Mouse (Mus musculus) left cerebral cortex, adult 2 months (tissue): ENCODE data around the gene Gbx2. TPM values are rescaled to one million over a fixed set of nuclear protein-coding genes. Genes with fewer than 3 reads are reported as not detected.

Source experiments
- DNase-seq, 2 experiments: peaks; one replicate each; pipeline ENCODE4 v3.0.0; 2021 to 2022; ENCODE audit warnings: low spot score in 2 of 2, mixed read lengths in 1 of 2; ENCODE audit errors: extremely low spot score in 1 of 2
- H3K27ac ChIP-seq: fragments of 200-600 bp; 2 replicates; pipeline ENCODE4 v1.8.1; 2022
- H3K4me3 ChIP-seq: fragments of 200-600 bp; 2 replicates; pipeline ENCODE4 v1.8.1; 2022
- CTCF ChIP-seq: fragments of 200-600 bp; IDR thresholded peaks from 2 replicates; pipeline ENCODE4 v1.8.1; 2022; ENCODE audit warnings: antibody characterized with exemption, mild to moderate bottlenecking, moderate library complexity
- intact Hi-C: fragments of 180-260 bp; cut with DNase I; formaldehyde crosslinking; loops from one replicate; pipeline ENCODE4 v1.15.1; 2025
- long read RNA-seq, 2 experiments: library from polyadenylated mRNA; stranded (forward); transcript quantifications; one replicate each; pipeline ENCODE4 v2.0.0; 2021; ENCODE audit warnings: borderline mapping rate in 2 of 2
- total RNA-seq, 2 experiments: library from RNA; stranded (reverse); gene quantifications; 2 replicates each; pipeline ENCODE4 v1.2.3; 2021

Gene Gbx2
- total RNA-seq: under 1 TPM; 0.25 to 0.56 TPM
- long read RNA-seq, experiment 1, partial matches to known transcripts: 0 of 2 reads
- long read RNA-seq, experiment 1, other reads (novel, unspliced or antisense): 0 of 2 reads
- long read RNA-seq, experiment 2, partial matches to known transcripts: 0 of 1 reads
- long read RNA-seq, experiment 2, other reads (novel, unspliced or antisense): 0 of 1 reads

DNA sequence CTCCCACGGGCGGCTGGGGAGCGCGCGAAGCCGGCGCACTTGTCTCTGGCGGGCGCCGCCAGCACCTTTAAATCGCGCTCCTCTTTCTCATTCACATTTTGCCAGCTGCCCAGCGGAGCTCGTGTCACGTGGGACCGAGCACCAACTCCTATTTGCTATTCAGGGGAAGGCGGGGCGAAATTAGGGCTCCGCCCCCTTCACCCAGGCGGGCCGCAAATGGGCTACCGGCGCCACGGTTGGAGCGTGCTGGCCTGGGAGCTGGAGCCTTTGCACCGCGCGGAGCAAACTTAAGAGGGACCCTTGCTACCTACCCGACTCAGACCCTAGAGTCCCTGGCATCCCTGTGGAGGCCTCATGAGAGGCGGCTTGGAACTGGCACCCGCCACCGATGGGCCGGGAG, at the start of gene Gbx2:
Gene Gbx2, minus strand, starts transcription at position 60 of the 400 bp plus-strand sequence.
- Histone ChIP-seq H3K4me3 (0 out of 2 replicates have a peak within 1 kb of the TSS, but pooled peaks have one; percentile 16), H3K27ac (no peak within 1 kb of the TSS)
- no peak for DNase-seq
- intact Hi-C loops: no loop called here
- TF ChIP-seq CTCF: no peak

DNA sequence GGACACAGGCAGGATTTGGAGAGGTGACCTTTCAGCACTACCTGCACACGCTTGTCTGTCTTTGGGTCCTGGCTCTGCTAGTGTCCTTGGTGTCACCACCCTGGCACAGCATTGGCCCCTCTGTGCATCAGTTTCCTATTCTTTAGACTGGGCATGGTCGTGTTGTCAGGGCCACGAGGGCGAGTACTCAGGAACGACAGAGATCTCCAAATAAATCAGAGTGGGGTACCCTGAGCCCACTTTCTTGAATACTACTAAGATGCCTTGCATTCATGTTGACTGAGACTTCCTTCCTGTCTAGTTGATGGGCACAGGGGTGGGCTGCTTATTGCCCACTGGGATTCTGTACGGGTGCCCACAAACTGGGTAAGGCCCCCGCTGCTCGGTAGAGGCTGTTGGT, 46.3 kb upstream of the Gbx2 start:
- no peak for TF ChIP-seq CTCF
- Histone ChIP-seq H3K4me3 (no peak overlapping the region), H3K27ac (no peak overlapping the region)
- no peak for DNase-seq
- intact Hi-C loops: no loop called here

DNA sequence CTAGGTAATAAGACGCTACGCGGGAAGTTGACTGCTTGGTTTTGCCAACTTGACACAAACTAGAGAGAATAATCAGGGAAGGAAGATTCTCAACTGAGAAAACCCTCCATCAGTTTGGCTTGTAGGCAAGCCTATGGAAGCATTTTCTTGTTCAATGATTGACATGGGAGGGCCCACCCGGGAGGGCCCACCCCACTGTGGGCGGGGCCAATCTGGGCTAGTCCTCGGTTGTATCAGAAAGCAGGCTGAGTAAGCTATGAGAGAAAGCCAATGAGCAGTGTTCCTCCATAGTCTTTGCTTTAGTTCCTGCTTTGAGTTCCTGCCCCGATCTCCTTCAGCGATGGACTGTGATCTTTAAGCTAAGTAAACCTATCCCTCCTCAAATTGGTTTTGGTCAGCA, 45.4 kb upstream of the Gbx2 start:
- no peak for TF ChIP-seq CTCF
- H3K4me3 ChIP-seq: no peak overlapping the region
- H3K27ac ChIP-seq: no peak overlapping the region
- DNase-seq: no peak
- intact Hi-C loops: no loop called here

DNA sequence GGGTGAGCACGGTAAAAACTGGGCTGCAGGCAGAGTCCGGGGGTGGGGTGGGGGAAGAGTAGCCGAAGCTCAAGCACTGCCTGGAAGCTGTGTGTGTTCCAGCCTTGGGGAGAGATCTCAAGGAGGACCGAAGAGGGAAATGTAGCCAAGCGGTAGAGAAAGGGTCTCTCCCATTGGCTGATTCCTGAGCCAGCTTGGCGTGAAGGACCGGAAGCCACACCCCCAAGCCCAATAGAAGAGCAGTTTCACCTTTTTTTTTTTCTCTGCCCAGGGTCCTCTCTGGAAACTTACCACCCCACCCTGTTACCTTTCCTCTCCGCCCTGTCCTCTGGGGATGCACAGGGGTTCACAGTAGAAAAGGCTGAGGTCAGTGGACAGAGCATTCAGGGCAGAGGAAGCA, 43.6 kb upstream of the Gbx2 start:
- intact Hi-C loops: no loop called here
- DNase-seq: no peak

DNA sequence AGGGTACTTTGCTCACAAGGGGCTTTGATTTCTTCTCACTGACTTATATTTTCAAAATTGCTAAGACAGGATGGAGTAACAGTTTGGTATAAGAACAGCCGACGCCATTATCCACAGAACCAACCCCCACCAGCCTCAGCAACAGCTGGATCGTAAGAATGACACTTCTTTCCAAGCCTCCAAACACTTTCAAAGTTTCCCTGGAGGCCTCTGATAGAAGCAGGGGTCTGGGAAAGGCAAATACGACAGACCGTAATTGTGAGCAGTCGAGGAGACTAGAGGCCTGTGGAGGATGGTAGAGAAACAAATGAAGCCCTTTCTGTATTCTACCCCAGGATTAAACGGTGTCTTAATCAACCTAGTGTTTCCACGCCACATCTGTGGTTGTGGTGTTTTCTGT, 40.9 kb upstream of the Gbx2 start:
- intact Hi-C loops: no loop called here
- no peak for DNase-seq
- no peak overlapping the region for H3K4me3 ChIP-seq

More for the DNA sequence above, 43.6 kb upstream of the Gbx2 start:
- no peak overlapping the region for H3K27ac ChIP-seq
- H3K4me3 ChIP-seq: no peak overlapping the region
- TF ChIP-seq CTCF: no peak

DNA sequence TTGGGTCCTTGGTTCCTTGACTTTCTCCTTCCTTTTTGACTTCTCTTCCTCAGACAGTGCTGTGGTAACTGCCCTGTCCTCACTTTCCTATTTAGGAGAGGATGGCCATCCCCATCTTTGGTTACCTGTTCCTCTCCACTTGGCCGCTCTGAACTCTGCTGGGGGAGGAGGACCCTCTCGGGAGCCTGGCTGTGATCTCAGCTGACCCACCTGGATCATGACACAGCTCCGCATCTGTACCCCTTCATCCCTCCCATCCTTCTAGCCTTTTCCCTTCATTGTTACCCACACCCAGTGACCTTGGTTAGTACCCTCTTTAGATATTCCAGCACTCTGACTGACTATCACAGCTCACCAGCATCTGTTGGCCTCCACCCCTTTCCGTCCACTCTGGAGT, 38.7 kb upstream of the Gbx2 start:
- no peak for TF ChIP-seq CTCF
- H3K27ac ChIP-seq: no peak overlapping the region
- intact Hi-C loops: no loop called here
- DNase-seq: no peak
- no peak overlapping the region for H3K4me3 ChIP-seq

More for the DNA sequence above, 40.9 kb upstream of the Gbx2 start:
- H3K27ac ChIP-seq: no peak overlapping the region
- TF ChIP-seq CTCF: no peak

DNA sequence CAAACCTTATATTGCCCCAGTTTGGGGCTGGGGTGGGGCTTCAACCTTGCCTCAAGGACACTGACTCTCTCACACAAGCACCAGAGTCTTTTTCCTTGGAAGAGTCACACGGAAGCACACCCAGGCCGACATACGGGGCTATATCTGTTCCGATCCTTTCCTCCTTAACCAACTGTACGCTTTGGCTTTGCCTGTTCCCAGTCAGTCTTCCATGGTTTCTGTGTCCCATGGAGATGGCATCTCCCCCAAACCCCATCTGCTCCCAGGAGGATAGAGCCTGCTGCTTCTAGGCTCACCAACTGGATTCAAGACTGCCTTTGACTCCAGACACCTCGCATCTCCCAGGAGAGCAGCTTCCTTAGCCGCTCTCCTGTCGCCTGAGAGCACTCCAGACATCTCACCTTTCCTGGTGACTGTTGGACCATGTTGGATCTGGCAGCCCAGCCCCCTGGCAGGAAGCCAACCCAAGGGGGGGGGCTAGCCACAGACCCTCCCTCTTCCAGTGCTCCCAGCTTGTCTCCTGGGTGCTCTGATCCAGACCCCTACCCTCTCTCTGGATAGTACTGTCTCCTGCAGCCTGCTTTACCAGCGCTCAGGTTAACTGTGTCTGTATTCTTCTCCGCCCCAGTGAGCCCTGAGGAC, 38.2 kb upstream of the Gbx2 start:
- no peak for DNase-seq
- intact Hi-C loops: no loop called here
- Histone ChIP-seq H3K4me3 (no peak overlapping the region), H3K27ac (no peak overlapping the region; the same call in 1 of the 2 replicates)
- TF ChIP-seq CTCF: no peak

DNA sequence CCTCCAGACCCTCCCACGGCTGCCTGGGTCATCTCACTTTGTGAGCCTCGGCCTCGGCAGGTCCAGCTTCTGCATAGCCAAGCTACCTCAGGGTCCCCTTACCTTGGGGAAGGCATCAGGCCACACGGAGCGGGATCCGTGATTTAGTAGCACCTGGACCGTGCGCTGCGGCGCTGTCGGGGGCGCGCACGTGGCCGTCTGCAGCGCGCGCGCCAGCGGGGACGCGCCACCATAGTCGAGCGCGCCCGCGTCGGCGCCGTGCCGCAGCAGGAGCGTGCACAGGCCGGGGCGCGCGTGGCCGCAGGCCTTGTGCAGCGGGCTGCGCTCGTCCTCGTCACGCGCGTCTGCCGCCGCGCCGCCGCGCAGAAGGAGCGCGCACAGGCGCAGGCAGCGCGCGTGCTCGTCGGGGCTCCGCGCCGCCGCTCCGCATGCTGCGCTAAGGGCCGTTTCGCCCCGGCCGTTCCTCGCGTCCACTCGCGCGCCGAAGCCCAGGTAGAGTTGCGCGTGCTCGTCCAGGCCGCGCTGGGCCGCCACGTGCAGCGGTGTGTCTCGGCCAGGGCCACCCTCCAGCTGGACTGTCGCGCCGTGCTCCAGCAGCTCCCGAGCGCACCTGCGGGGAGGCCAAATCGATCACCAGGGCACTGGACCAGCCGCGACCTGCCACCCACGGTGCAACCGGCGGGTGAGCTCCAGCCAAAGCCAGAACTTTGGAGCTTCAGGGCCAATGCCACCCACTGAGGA, 37.3 kb upstream of the Gbx2 start:
- TF ChIP-seq CTCF: no peak
- Histone ChIP-seq H3K4me3 (peak overlapping the region; percentile 57), H3K27ac (peak overlapping the region; percentile 73)
- DNase-seq: peak; percentile 63 to 69
- intact Hi-C loops: no loop called here

DNA sequence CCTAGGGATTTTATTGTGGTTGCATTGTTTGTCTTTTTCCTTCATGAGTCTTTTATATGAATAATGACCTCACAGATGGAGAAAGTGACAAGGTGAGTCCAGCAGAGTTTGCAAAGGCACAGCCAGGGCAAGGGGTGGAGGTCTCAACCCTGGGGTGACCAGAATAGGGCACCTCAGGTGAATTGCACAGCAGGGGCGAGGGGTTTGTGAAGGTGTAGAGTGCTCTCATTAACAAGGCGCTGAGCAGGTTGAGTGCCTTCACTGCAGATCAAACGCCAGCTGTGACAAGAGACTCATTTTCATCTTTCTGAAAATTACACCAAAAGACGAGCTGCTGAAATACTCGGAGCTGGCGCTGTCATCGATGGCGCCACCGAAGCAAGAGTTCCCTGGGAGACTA, 36.6 kb upstream of the Gbx2 start:
- DNase-seq: no peak
- no peak for TF ChIP-seq CTCF
- no peak overlapping the region; the same call in 1 of the 2 replicates for H3K27ac ChIP-seq
- intact Hi-C loops: no loop called here
- H3K4me3 ChIP-seq: peak overlapping the region; percentile 57

DNA sequence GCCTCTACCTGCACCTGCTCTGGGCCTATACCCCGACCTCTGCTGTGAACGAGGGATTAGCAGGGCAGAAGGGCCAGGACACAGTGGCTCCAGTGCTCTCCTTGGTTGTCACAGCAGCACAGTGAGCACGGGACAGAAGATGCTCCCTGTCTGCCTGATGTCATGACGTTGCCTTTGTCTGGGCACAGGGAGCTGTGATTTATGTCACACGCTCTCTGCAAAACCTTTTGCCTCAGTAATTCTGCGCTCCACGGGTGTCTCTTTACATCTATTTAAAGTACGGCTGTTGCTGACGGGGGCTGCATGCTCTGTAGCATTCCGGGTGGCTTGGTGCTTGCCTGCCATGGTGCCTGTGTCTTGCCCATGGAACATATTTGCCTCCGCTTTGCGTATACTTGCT, 33.4 kb upstream of the Gbx2 start:
- H3K4me3 ChIP-seq: no peak overlapping the region
- DNase-seq: no peak
- no peak overlapping the region for H3K27ac ChIP-seq
- intact Hi-C loops: no loop called here
- TF ChIP-seq CTCF: no peak

DNA sequence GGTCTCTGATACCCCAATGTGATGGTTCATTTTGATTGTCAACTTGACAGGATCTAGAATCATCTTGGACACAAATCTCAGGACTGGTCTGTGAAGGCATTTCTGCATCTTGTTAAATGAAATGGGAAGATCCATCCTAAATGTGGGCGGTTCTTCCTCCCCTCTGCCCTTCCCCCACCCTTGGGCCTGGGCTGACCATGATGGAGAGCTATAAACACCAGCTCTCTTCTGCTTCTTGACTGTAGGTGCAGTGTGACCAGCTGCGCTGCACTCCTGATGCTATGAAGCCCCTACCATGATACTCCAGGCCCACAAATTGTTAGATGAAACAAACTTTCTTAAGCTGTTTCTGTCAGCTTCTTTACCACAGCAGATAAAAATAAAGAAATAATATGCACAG, 32.3 kb upstream of the Gbx2 start:
- intact Hi-C loops: no loop called here
- Histone ChIP-seq H3K27ac (no peak overlapping the region), H3K4me3 (no peak overlapping the region)
- DNase-seq: no peak
- no peak for TF ChIP-seq CTCF

DNA sequence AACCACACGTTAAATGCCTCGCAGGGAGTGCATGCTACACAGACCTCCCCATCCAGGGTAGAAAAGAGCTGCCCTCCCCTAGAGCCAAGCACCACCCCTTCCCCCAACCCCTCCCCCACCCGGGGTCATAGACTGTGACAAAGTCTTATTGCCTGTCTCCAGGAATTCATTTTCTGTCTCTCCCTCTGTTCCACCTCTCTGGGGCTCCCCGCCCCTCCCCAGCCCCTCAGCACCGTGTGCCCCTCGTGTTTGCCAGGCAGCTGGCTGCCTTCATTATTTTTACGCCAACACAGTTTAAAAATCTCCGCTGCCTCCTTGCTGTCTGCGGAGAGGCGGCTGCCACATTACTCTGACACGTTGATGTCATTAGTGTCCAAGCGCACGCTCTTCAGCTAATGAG, 31.1 kb upstream of the Gbx2 start:
- intact Hi-C loops: no loop called here
- no peak for DNase-seq
- no peak for TF ChIP-seq CTCF

More for the DNA sequence above, 31.1 kb upstream of the Gbx2 start:
- H3K4me3 ChIP-seq: no peak overlapping the region
- H3K27ac ChIP-seq: no peak overlapping the region
